Mouse (Mus musculus) heart, embryonic 12.5 days (tissue): ENCODE data around the gene Gba2. TPM values are rescaled to one million over a fixed set of nuclear protein-coding genes. Genes with fewer than 3 reads are reported as not detected.

Source experiments
- ATAC-seq: fragments of 200-750 bp; cut with Nextera tagmentation; 2 replicates; pipeline ENCODE4 v1.8.0; 2017; ENCODE audit warnings: moderate TSS enrichment, moderate library complexity; ENCODE audit not compliant: insufficient number of reproducible peaks, low FRiP score
- H3K27ac ChIP-seq: fragments of 300-500 bp; sonication (generic); 2 replicates; pipeline ENCODE4 v1.5.1; 2016; ENCODE audit warnings: mild to moderate bottlenecking, moderate library complexity; ENCODE audit not compliant: poor library complexity, severe bottlenecking
- H3K27me3 ChIP-seq: fragments of 300-500 bp; sonication (generic); replicated peaks from 2 replicates; pipeline ENCODE4 v1.6.1; 2016; ENCODE audit warnings: mild to moderate bottlenecking, moderate library complexity
- H3K36me3 ChIP-seq: fragments of 300-500 bp; sonication (generic); 2 replicates; pipeline ENCODE4 v1.6.1; 2016; ENCODE audit warnings: mild to moderate bottlenecking, moderate library complexity
- H3K4me1 ChIP-seq: fragments of 300-500 bp; sonication (generic); replicated peaks from 2 replicates; pipeline ENCODE4 v1.6.1; 2016; ENCODE audit warnings: mild to moderate bottlenecking
- H3K4me2 ChIP-seq: fragments of 300-500 bp; sonication (generic); 2 replicates; pipeline ENCODE4 v1.6.1; 2016; ENCODE audit warnings: mild to moderate bottlenecking, moderate library complexity
- H3K4me3 ChIP-seq: fragments of 300-500 bp; sonication (generic); 2 replicates; pipeline ENCODE4 v1.5.1; 2016; ENCODE audit warnings: mild to moderate bottlenecking
- H3K9ac ChIP-seq: fragments of 300-500 bp; sonication (generic); 2 replicates; pipeline ENCODE4 v1.6.1; 2016; ENCODE audit warnings: mild to moderate bottlenecking, moderate library complexity
- H3K9me3 ChIP-seq: fragments of 300-500 bp; sonication (generic); replicated peaks from 2 replicates; pipeline ENCODE4 v1.6.1; 2016; ENCODE audit warnings: mild to moderate bottlenecking, moderate library complexity
- WGBS: fragments of 180-500 bp; shearing (Covaris S2); methylation state at CpG from one replicate; pipeline ENCODE4 v1.1.7; 2016; 5-methylcytosine and 5-hydroxymethylcytosine counted together
- polyA plus RNA-seq: library from polyadenylated mRNA; unstranded; fragments of >200 nt; fragmentation: Nextera tagmentation; extraction: Ambion mirVana; gene quantifications from 2 replicates; pipeline ENCODE4 v1.2.1, GENCODE M21; 2016

Gba2 gene
- polyA plus RNA-seq, 1 experiment from 2014 or later: 25.8 TPM

GRCm38 (mm10) chr4:43579731-43580130 lies 1.1 kb upstream of the Gba2 start:
- H3K4me1 ChIP-seq: peaks cover 45% of the 10 kb centered on the region
- WGBS: 85% methylated on average over 6 of the region's 6 CpGs
- no peak overlapping the region for H3K27ac ChIP-seq
- no peaks in the 10 kb centered on the region for H3K9me3 ChIP-seq
- H3K27me3 ChIP-seq: no peaks in the 10 kb centered on the region
- peak overlapping the region; percentile 95 for H3K4me3 ChIP-seq
- ATAC-seq: no peak
- H3K4me2 ChIP-seq: peak overlapping the region; percentile 99
- peaks cover 49% of the 10 kb centered on the region for H3K36me3 ChIP-seq
- peak overlapping the region; percentile 92 for H3K9ac ChIP-seq

GRCm38 (mm10) chr4:43579256-43579655 lies 583 bp upstream of the Gba2 start:
- Histone ChIP-seq H3K36me3 (peaks cover 50% of the 10 kb centered on the region), H3K4me3 (peak overlapping the region; percentile 95), H3K27ac (peak overlapping the region; percentile 91; the same call in 1 of the 2 replicates), H3K4me1 (peaks cover 41% of the 10 kb centered on the region), H3K4me2 (peak overlapping the region; percentile 99), H3K27me3 (no peaks in the 10 kb centered on the region), H3K9me3 (no peaks in the 10 kb centered on the region), H3K9ac (peak overlapping the region; percentile 92)
- ATAC-seq: no peak
- WGBS: 3% methylated on average over 10 of the region's 10 CpGs

- Histone ChIP-seq H3K36me3 (peaks cover 51% of the 10 kb centered on the region), H3K27me3 (no peaks in the 10 kb centered on the region), H3K4me2 (peak overlapping the region; percentile 99), H3K27ac (no peak overlapping the region), H3K4me3 (peak overlapping the region; percentile 95), H3K9ac (peak overlapping the region; percentile 92), H3K9me3 (no peaks in the 10 kb centered on the region), H3K4me1 (peaks cover 39% of the 10 kb centered on the region)
- 36% methylated on average over 8 of the region's 8 CpGs for WGBS
- no peak for ATAC-seq
Observed at GRCm38 (mm10) chr4:43577237-43577881, 1.3 kb downstream of the Gba2 start.

GRCm38 (mm10) chr4:43575356-43575755 lies 3.3 kb downstream of the Gba2 start:
- no peaks in the 10 kb centered on the region for H3K27me3 ChIP-seq
- peaks cover 51% of the 10 kb centered on the region for H3K36me3 ChIP-seq
- no peak for ATAC-seq
- H3K27ac ChIP-seq: no peak overlapping the region
- no peak overlapping the region for H3K4me2 ChIP-seq
- H3K4me3 ChIP-seq: no peak overlapping the region
- no peaks in the 10 kb centered on the region for H3K9me3 ChIP-seq
- H3K4me1 ChIP-seq: peaks cover 39% of the 10 kb centered on the region
- no peak overlapping the region for H3K9ac ChIP-seq
- 53% methylated on average over 2 of the region's 2 CpGs for WGBS

GRCm38 (mm10) chr4:43573561-43573960 lies 5.1 kb downstream of the Gba2 start:
- Histone ChIP-seq H3K27me3 (no peaks in the 10 kb centered on the region), H3K9me3 (no peaks in the 10 kb centered on the region), H3K9ac (no peak overlapping the region), H3K4me1 (peaks cover 30% of the 10 kb centered on the region), H3K27ac (no peak overlapping the region), H3K4me2 (no peak overlapping the region), H3K4me3 (no peak overlapping the region), H3K36me3 (peaks cover 66% of the 10 kb centered on the region)
- 82% methylated on average over 4 of the region's 4 CpGs for WGBS
- ATAC-seq: no peak

GRCm38 (mm10) chr4:43571395-43572045 lies 7.2 kb downstream of the Gba2 start:
- Histone ChIP-seq H3K27ac (no peak overlapping the region), H3K27me3 (no peaks in the 10 kb centered on the region), H3K4me2 (no peak overlapping the region), H3K36me3 (peaks cover 86% of the 10 kb centered on the region), H3K4me3 (no peak overlapping the region), H3K9ac (no peak overlapping the region), H3K4me1 (peaks cover 14% of the 10 kb centered on the region), H3K9me3 (no peaks in the 10 kb centered on the region)
- WGBS: 77% methylated on average over 6 of the region's 6 CpGs
- ATAC-seq: no peak

GRCm38 (mm10) chr4:43567140-43567539 lies 11.5 kb downstream of the Gba2 start:
- no peaks in the 10 kb centered on the region for H3K27me3 ChIP-seq
- no peak for ATAC-seq
- no peak overlapping the region for H3K4me2 ChIP-seq
- H3K9ac ChIP-seq: no peak overlapping the region
- H3K36me3 ChIP-seq: peaks cover 82% of the 10 kb centered on the region
- H3K9me3 ChIP-seq: no peaks in the 10 kb centered on the region
- H3K4me3 ChIP-seq: no peak overlapping the region
- H3K4me1 ChIP-seq: peaks cover 14% of the 10 kb centered on the region
- 90% methylated on average over 9 of the region's 9 CpGs for WGBS
- H3K27ac ChIP-seq: no peak overlapping the region

GRCm38 (mm10) chr4:43564231-43564630 lies 14.4 kb downstream of the Gba2 start:
- H3K27ac ChIP-seq: peak overlapping the region; percentile 40
- H3K9me3 ChIP-seq: no peaks in the 10 kb centered on the region

GRCm38 (mm10) chr4:43563601-43563875 lies 15.1 kb downstream of the Gba2 start:
- 42% methylated on average over 4 of the region's 4 CpGs for WGBS
- Histone ChIP-seq H3K9me3 (no peaks in the 10 kb centered on the region), H3K4me1 (peaks cover 40% of the 10 kb centered on the region), H3K4me2 (peak overlapping the region; percentile 92), H3K9ac (peak overlapping the region; percentile 88), H3K4me3 (peak overlapping the region; percentile 85), H3K36me3 (peaks cover 49% of the 10 kb centered on the region), H3K27ac (peak overlapping the region; percentile 100; the same call in 1 of the 2 replicates), H3K27me3 (no peaks in the 10 kb centered on the region)
- ATAC-seq: no peak

More at GRCm38 (mm10) chr4:43564231-43564630, 14.4 kb downstream of the Gba2 start:
- no peak for ATAC-seq
- 30% methylated on average over 2 of the region's 2 CpGs for WGBS
- no peak overlapping the region for H3K4me3 ChIP-seq
- H3K4me2 ChIP-seq: peak overlapping the region; percentile 92
- H3K9ac ChIP-seq: peak overlapping the region; percentile 42; the same call in 1 of the 2 replicates
- peaks cover 33% of the 10 kb centered on the region for H3K4me1 ChIP-seq
- H3K27me3 ChIP-seq: no peaks in the 10 kb centered on the region
- peaks cover 56% of the 10 kb centered on the region for H3K36me3 ChIP-seq

- peaks cover 44% of the 10 kb centered on the region for H3K36me3 ChIP-seq
- H3K9ac ChIP-seq: peak overlapping the region; percentile 88
- no peaks in the 10 kb centered on the region for H3K9me3 ChIP-seq
- peak overlapping the region; percentile 85 for H3K4me3 ChIP-seq
- WGBS: 3% methylated on average over 22 of the region's 22 CpGs
- peak overlapping the region; percentile 92 for H3K4me2 ChIP-seq
- peak overlapping the region; percentile 100 for H3K27ac ChIP-seq
- peaks cover 45% of the 10 kb centered on the region for H3K4me1 ChIP-seq
- no peaks in the 10 kb centered on the region for H3K27me3 ChIP-seq
- ATAC-seq: no peak
Observed at GRCm38 (mm10) chr4:43562769-43563600, 15.7 kb downstream of the Gba2 start.
